Mouse (Mus musculus): ENCODE measurements around the gene Rnpepl1. TPM values are rescaled to one million over a fixed set of nuclear protein-coding genes. Genes with fewer than 3 reads are reported as not detected.

Rnpepl1 gene
- 22.3 and 25.6 TPM in 2 replicates for polyA plus RNA-seq (2014; fragmentation: Nextera tagmentation; extraction: Ambion mirVana)

- DNase-seq (ENCODE audit: low spot score), result peak; percentile 86
- H3K4me2 ChIP-seq (ENCODE audit: low read depth), result peak within 1 kb of the TSS; percentile 94
- 0 out of 2 replicates have a peak, but pooled peaks cover 2% of the 10 kb centered on the region for H3K36me3 ChIP-seq (ENCODE audit: control insufficient read depth, insufficient read depth, low read length)
- peak within 1 kb of the TSS; percentile 87 for H3K9ac ChIP-seq (ENCODE audit: low read length)
- H3K27me3 ChIP-seq (ENCODE audit: control insufficient read depth, insufficient read depth, low read length), result no peaks in the 10 kb centered on the region
- no peaks in the 10 kb centered on the region for H3K9me3 ChIP-seq (ENCODE audit: control insufficient read depth, low read length)
- ATAC-seq (ENCODE audit: insufficient read depth, low FRiP score, low TSS enrichment), result peak; percentile 71
- peaks cover 30% of the 10 kb centered on the region for H3K4me1 ChIP-seq (ENCODE audit: control insufficient read depth, insufficient read depth, low read length)
- WGBS, result under 1% methylated on average over 42 of the region's 57 CpGs
- peak within 1 kb of the TSS; percentile 68 for H3K4me3 ChIP-seq (ENCODE audit: low read depth, low read length)
- H3K27ac ChIP-seq (ENCODE audit: low read depth, low read length), result peak within 1 kb of the TSS; percentile 87
These were observed at the start of gene Rnpepl1 for GRCm38 (mm10) chr1:92910239-92910885. Gene Rnpepl1 (plus strand): TSS chr1:92910783.

- ATAC-seq (ENCODE audit: insufficient read depth, low FRiP score, low TSS enrichment) (no peak), DNase-seq (ENCODE audit: low spot score) (no peak)
- Histone ChIP-seq H3K4me3 (ENCODE audit: low read depth, low read length) (no peak overlapping the region), H3K27ac (ENCODE audit: low read depth, low read length) (no peak overlapping the region), H3K4me1 (ENCODE audit: control insufficient read depth, insufficient read depth, low read length) (no peaks in the 10 kb centered on the region), H3K36me3 (ENCODE audit: control insufficient read depth, insufficient read depth, low read length) (peaks cover 15% of the 10 kb centered on the region), H3K4me2 (ENCODE audit: low read depth) (no peak overlapping the region), H3K27me3 (ENCODE audit: control insufficient read depth, insufficient read depth, low read length) (no peaks in the 10 kb centered on the region), H3K9ac (ENCODE audit: low read length) (no peak overlapping the region), H3K9me3 (ENCODE audit: control insufficient read depth, low read length) (no peaks in the 10 kb centered on the region)
- 83% methylated on average over 6 of the region's 6 CpGs for WGBS
These were observed 49.1 kb upstream of the Rnpepl1 start for GRCm38 (mm10) chr1:92861503-92861902.

- Histone ChIP-seq H3K27ac (ENCODE audit: low read depth, low read length) (no peak overlapping the region), H3K4me1 (ENCODE audit: control insufficient read depth, insufficient read depth, low read length) (no peaks in the 10 kb centered on the region), H3K9me3 (ENCODE audit: control insufficient read depth, low read length) (no peaks in the 10 kb centered on the region), H3K4me3 (ENCODE audit: low read depth, low read length) (no peak overlapping the region), H3K4me2 (ENCODE audit: low read depth) (no peak overlapping the region), H3K9ac (ENCODE audit: low read length) (no peak overlapping the region), H3K36me3 (ENCODE audit: control insufficient read depth, insufficient read depth, low read length) (peaks cover 4% of the 10 kb centered on the region; the same call in 1 of the 2 replicates), H3K27me3 (ENCODE audit: control insufficient read depth, insufficient read depth, low read length) (no peaks in the 10 kb centered on the region)
- DNase-seq (ENCODE audit: low spot score) (no peak), ATAC-seq (ENCODE audit: insufficient read depth, low FRiP score, low TSS enrichment) (no peak)
- 84% methylated on average over 4 of the region's 4 CpGs for WGBS
These were observed 47.3 kb upstream of the Rnpepl1 start for GRCm38 (mm10) chr1:92863268-92863667.

GRCm38 (mm10) chr1:92866170-92866569 lies 44.4 kb upstream of the Rnpepl1 start:
- Histone ChIP-seq H3K4me1 (ENCODE audit: control insufficient read depth, insufficient read depth, low read length) (no peaks in the 10 kb centered on the region), H3K27ac (ENCODE audit: low read depth, low read length) (no peak overlapping the region), H3K27me3 (ENCODE audit: control insufficient read depth, insufficient read depth, low read length) (no peaks in the 10 kb centered on the region), H3K9ac (ENCODE audit: low read length) (no peak overlapping the region), H3K4me2 (ENCODE audit: low read depth) (no peak overlapping the region), H3K9me3 (ENCODE audit: control insufficient read depth, low read length) (no peaks in the 10 kb centered on the region), H3K4me3 (ENCODE audit: low read depth, low read length) (no peak overlapping the region), H3K36me3 (ENCODE audit: control insufficient read depth, insufficient read depth, low read length) (no peaks in the 10 kb centered on the region)
- DNase-seq (ENCODE audit: low spot score), result no peak
- WGBS, result 65% methylated on average over 2 of the region's 2 CpGs
- no peak for ATAC-seq (ENCODE audit: insufficient read depth, low FRiP score, low TSS enrichment)

GRCm38 (mm10) chr1:92869985-92870384 lies 40.6 kb upstream of the Rnpepl1 start:
- 74% methylated on average over 2 of the region's 2 CpGs for WGBS
- H3K4me2 ChIP-seq (ENCODE audit: low read depth), result no peak overlapping the region
- H3K9ac ChIP-seq (ENCODE audit: low read length), result no peak overlapping the region
- H3K27me3 ChIP-seq (ENCODE audit: control insufficient read depth, insufficient read depth, low read length), result no peaks in the 10 kb centered on the region
- DNase-seq (ENCODE audit: low spot score) (no peak), ATAC-seq (ENCODE audit: insufficient read depth, low FRiP score, low TSS enrichment) (no peak)
- H3K36me3 ChIP-seq (ENCODE audit: control insufficient read depth, insufficient read depth, low read length), result no peaks in the 10 kb centered on the region
- H3K4me3 ChIP-seq (ENCODE audit: low read depth, low read length), result no peak overlapping the region
- no peak overlapping the region for H3K27ac ChIP-seq (ENCODE audit: low read depth, low read length)
- H3K9me3 ChIP-seq (ENCODE audit: control insufficient read depth, low read length), result no peaks in the 10 kb centered on the region
- no peaks in the 10 kb centered on the region for H3K4me1 ChIP-seq (ENCODE audit: control insufficient read depth, insufficient read depth, low read length)

GRCm38 (mm10) chr1:92872666-92873065 lies 37.9 kb upstream of the Rnpepl1 start:
- H3K4me2 ChIP-seq (ENCODE audit: low read depth), result no peak overlapping the region
- H3K4me3 ChIP-seq (ENCODE audit: low read depth, low read length), result no peak overlapping the region
- DNase-seq (ENCODE audit: low spot score), result no peak
- H3K9me3 ChIP-seq (ENCODE audit: control insufficient read depth, low read length), result no peaks in the 10 kb centered on the region
- no peak overlapping the region for H3K9ac ChIP-seq (ENCODE audit: low read length)
- H3K27me3 ChIP-seq (ENCODE audit: control insufficient read depth, insufficient read depth, low read length), result no peaks in the 10 kb centered on the region
- no peaks in the 10 kb centered on the region for H3K36me3 ChIP-seq (ENCODE audit: control insufficient read depth, insufficient read depth, low read length)
- no peak overlapping the region for H3K27ac ChIP-seq (ENCODE audit: low read depth, low read length)
- no peaks in the 10 kb centered on the region for H3K4me1 ChIP-seq (ENCODE audit: control insufficient read depth, insufficient read depth, low read length)
- no peak for ATAC-seq (ENCODE audit: insufficient read depth, low FRiP score, low TSS enrichment)
- WGBS, result 83% methylated on average over 7 of the region's 7 CpGs

- DNase-seq (ENCODE audit: low spot score), result no peak
- no peak for ATAC-seq (ENCODE audit: insufficient read depth, low FRiP score, low TSS enrichment)
- WGBS, result 81% methylated on average over 3 of the region's 3 CpGs
These were observed 36.6 kb upstream of the Rnpepl1 start for GRCm38 (mm10) chr1:92874011-92874410.

GRCm38 (mm10) chr1:92875360-92876111 lies 35.0 kb upstream of the Rnpepl1 start:
- ATAC-seq (ENCODE audit: insufficient read depth, low FRiP score, low TSS enrichment), result no peak
- DNase-seq (ENCODE audit: low spot score), result no peak
- no peaks in the 10 kb centered on the region for H3K4me1 ChIP-seq (ENCODE audit: control insufficient read depth, insufficient read depth, low read length)
- no peaks in the 10 kb centered on the region for H3K36me3 ChIP-seq (ENCODE audit: control insufficient read depth, insufficient read depth, low read length)
- no peak overlapping the region for H3K9ac ChIP-seq (ENCODE audit: low read length)
- H3K4me2 ChIP-seq (ENCODE audit: low read depth), result no peak overlapping the region
- no peak overlapping the region for H3K4me3 ChIP-seq (ENCODE audit: low read depth, low read length)
- WGBS, result 83% methylated on average over 8 of the region's 8 CpGs
- no peaks in the 10 kb centered on the region for H3K9me3 ChIP-seq (ENCODE audit: control insufficient read depth, low read length)
- no peaks in the 10 kb centered on the region for H3K27me3 ChIP-seq (ENCODE audit: control insufficient read depth, insufficient read depth, low read length)
- no peak overlapping the region for H3K27ac ChIP-seq (ENCODE audit: low read depth, low read length)

More at GRCm38 (mm10) chr1:92874011-92874410, 36.6 kb upstream of the Rnpepl1 start:
- Histone ChIP-seq H3K9me3 (ENCODE audit: control insufficient read depth, low read length) (no peaks in the 10 kb centered on the region), H3K36me3 (ENCODE audit: control insufficient read depth, insufficient read depth, low read length) (no peaks in the 10 kb centered on the region), H3K27ac (ENCODE audit: low read depth, low read length) (no peak overlapping the region), H3K27me3 (ENCODE audit: control insufficient read depth, insufficient read depth, low read length) (no peaks in the 10 kb centered on the region), H3K4me2 (ENCODE audit: low read depth) (no peak overlapping the region), H3K9ac (ENCODE audit: low read length) (no peak overlapping the region), H3K4me1 (ENCODE audit: control insufficient read depth, insufficient read depth, low read length) (no peaks in the 10 kb centered on the region), H3K4me3 (ENCODE audit: low read depth, low read length) (no peak overlapping the region)

Data from neural tube, embryonic 11.5 days (tissue).